Mouse (Mus musculus) limb, embryonic 14.5 days (tissue): ENCODE results near the gene Traf4. TPM values are rescaled to one million over a fixed set of nuclear protein-coding genes. Genes with fewer than 3 reads are reported as not detected.

Experiments used
- ATAC-seq: fragments of 200-750 bp; cut with Nextera tagmentation; 2 replicates; pipeline ENCODE4 v1.8.0; 2017; ENCODE audit warnings: low read depth, moderate number of reproducible peaks, moderate TSS enrichment; ENCODE audit not compliant: low FRiP score
- DNase-seq: peaks from one replicate; pipeline ENCODE4 v3.0.0-alpha.2; 2015; ENCODE audit warnings: low spot score
- H3K27ac ChIP-seq: fragments of 300-500 bp; sonication (generic); replicated peaks from 2 replicates; pipeline ENCODE4 v1.5.1; 2014; ENCODE audit warnings: low read depth, mild to moderate bottlenecking, low read length, moderate library complexity, mixed read lengths
- H3K27me3 ChIP-seq: fragments of 300-500 bp; sonication (generic); 2 replicates; pipeline ENCODE4 v1.6.1; 2014; ENCODE audit warnings: low read length, mixed read lengths; ENCODE audit not compliant: control insufficient read depth, insufficient read depth
- H3K36me3 ChIP-seq: fragments of 300-500 bp; sonication (generic); 2 replicates; pipeline ENCODE4 v1.6.1; 2014; ENCODE audit warnings: mild to moderate bottlenecking, low read length, moderate library complexity, mixed read lengths; ENCODE audit not compliant: control insufficient read depth, insufficient read depth
- H3K4me1 ChIP-seq: fragments of 300-500 bp; sonication (generic); 2 replicates; pipeline ENCODE4 v1.6.1; 2014; ENCODE audit warnings: antibody characterized with exemption, low read length, mixed read lengths; ENCODE audit not compliant: control insufficient read depth, insufficient read depth
- H3K4me2 ChIP-seq: fragments of 300-500 bp; sonication (generic); replicated peaks from 2 replicates; pipeline ENCODE4 v1.6.1; 2014; ENCODE audit warnings: low read depth, mild to moderate bottlenecking, low read length, moderate library complexity; ENCODE audit not compliant: severe bottlenecking
- H3K4me3 ChIP-seq: fragments of 300-500 bp; sonication (generic); replicated peaks from 2 replicates; pipeline ENCODE4 v1.5.1; 2014; ENCODE audit warnings: low read length
- H3K9ac ChIP-seq: fragments of 300-500 bp; sonication (generic); 2 replicates; pipeline ENCODE4 v1.6.1; 2014; ENCODE audit warnings: mild to moderate bottlenecking, low read depth, low read length, moderate library complexity; ENCODE audit not compliant: severe bottlenecking
- H3K9me3 ChIP-seq: fragments of 300-500 bp; sonication (generic); 2 replicates; pipeline ENCODE4 v1.6.1; 2016; ENCODE audit warnings: low read length; ENCODE audit not compliant: control insufficient read depth
- POLR2A ChIP-seq: fragments of 200-500 bp; IDR thresholded peaks from 2 replicates; pipeline ENCODE4 v1.8.0; 2012; ENCODE audit warnings: inconsistent platforms, mild to moderate bottlenecking, moderate library complexity, borderline replicate concordance; ENCODE audit not compliant: insufficient read depth, insufficient read length; ENCODE audit errors: extremely low read depth
- WGBS: fragments of 180-500 bp; shearing (Covaris S2); extraction: QIAGEN DNeasy Blood & Tissue Kit; methylation state at CpG from one replicate; pipeline ENCODE4 v1.1.7; 2014; 5-methylcytosine and 5-hydroxymethylcytosine counted together
- polyA plus RNA-seq, 2 experiments: library from polyadenylated mRNA; depleted of rRNA in 1 of 2; stranded (reverse) in 1 of 2; unstranded in 1 of 2; fragments of >200 nt; fragmentation: Nextera tagmentation in 1 of 2; extraction: Ambion mirVana in 1 of 2; gene quantifications; 2 replicates each; pipeline versions ENCODE4 v1.2.1 to v1.2.3; 2012 to 2014

The Traf4 gene
- polyA plus RNA-seq, 2 experiments: 59.0 to 159 TPM

- ATAC-seq: no peak
- H3K4me1 ChIP-seq: no peaks in the 10 kb centered on the region
- TF ChIP-seq POLR2A: no peak
Measured at GRCm38 (mm10) chr11:78207190-78207589, 41.8 kb upstream of the Traf4 start.

DNA sequence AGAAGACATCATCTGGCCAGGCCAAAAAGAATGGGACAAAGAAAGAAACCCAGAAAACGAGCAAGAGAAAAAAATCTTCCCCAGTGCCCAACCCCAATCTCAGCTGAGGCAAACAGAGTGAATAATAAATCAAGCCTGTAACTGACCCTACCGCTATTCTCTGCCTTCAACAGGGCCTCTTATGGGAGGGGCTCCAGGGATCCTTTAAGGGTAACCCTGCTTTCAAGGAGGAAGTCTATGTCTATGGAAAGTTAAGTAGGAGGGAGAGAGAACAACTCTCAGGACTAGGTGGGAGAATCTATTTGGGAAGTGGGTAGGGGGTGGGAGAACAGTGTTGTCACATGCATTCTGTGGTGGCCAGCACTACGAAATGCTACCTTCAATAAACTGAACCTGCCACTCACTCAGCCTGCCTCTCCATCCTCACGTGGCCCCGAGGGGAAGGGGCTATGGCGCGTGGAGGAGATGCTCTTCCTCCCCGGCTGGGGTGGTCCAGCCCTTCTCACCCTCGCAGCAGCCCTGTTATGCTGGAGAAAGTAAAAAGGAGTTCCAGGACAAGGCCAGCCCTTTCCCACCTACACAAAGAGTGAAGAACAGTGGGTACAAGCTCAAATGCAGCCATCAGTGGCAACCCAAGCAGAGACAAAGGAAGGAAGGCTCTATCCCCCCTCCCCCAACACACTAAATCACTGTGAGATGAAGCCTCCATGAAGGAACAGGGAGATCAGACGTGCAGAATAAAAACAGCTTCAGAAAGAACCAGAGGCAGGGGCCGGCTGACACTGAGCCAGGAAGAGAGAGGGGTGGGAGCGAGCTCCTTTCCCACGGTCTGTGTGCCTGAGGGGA, 40.2 kb upstream of the Traf4 start:
- Histone ChIP-seq H3K27me3 (no peaks in the 10 kb centered on the region), H3K36me3 (peaks cover 67% of the 10 kb centered on the region), H3K4me1 (no peaks in the 10 kb centered on the region), H3K9me3 (no peaks in the 10 kb centered on the region), H3K9ac (no peak overlapping the region), H3K27ac (no peak overlapping the region), H3K4me2 (no peak overlapping the region), H3K4me3 (no peak overlapping the region)
- no peak for ATAC-seq
- DNase-seq: no peak
- WGBS: 66% methylated on average over 13 of the region's 13 CpGs
- TF ChIP-seq POLR2A: no peak

More at GRCm38 (mm10) chr11:78207190-78207589, 41.8 kb upstream of the Traf4 start:
- no peak for DNase-seq
- H3K27ac ChIP-seq: no peak overlapping the region
- H3K27me3 ChIP-seq: no peaks in the 10 kb centered on the region
- no peak overlapping the region for H3K4me2 ChIP-seq
- H3K9me3 ChIP-seq: no peaks in the 10 kb centered on the region
- WGBS: 93% methylated on average over 7 of the region's 7 CpGs
- H3K36me3 ChIP-seq: peaks cover 83% of the 10 kb centered on the region
- H3K4me3 ChIP-seq: no peak overlapping the region
- H3K9ac ChIP-seq: no peak overlapping the region

- ATAC-seq (no peak), DNase-seq (no peak)
- Histone ChIP-seq H3K9ac (no peak overlapping the region), H3K27ac (no peak overlapping the region), H3K4me3 (no peak overlapping the region), H3K4me1 (no peaks in the 10 kb centered on the region), H3K4me2 (no peak overlapping the region), H3K36me3 (peaks cover 54% of the 10 kb centered on the region), H3K27me3 (no peaks in the 10 kb centered on the region), H3K9me3 (no peaks in the 10 kb centered on the region)
- 84% methylated on average over 6 of the region's 6 CpGs for WGBS
- TF ChIP-seq POLR2A: no peak
Measured at GRCm38 (mm10) chr11:78204287-78204686, 38.9 kb upstream of the Traf4 start.

DNA sequence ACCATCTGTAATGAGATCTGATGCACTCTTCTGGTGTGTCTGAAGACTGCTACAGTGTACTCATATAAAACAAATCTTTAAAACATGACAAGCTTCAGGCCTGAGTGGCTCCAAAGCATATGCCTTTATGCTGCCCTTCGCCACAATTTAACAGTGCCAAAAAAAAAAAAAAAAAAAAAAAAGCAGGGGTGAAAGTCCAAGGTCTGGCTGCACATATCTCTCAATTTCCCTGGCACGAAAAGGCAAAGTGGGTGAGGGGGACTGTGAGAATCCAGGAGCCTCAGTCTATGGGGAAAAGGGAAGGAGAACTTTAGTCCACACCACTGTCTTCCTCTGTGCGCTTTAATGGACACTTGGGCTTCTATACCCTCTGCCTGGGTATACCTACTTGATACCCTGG, 37.0 kb upstream of the Traf4 start:
- ATAC-seq: no peak
- Histone ChIP-seq H3K4me2 (no peak overlapping the region), H3K4me3 (no peak overlapping the region), H3K27ac (no peak overlapping the region), H3K36me3 (peaks cover 34% of the 10 kb centered on the region), H3K9ac (no peak overlapping the region), H3K4me1 (no peaks in the 10 kb centered on the region), H3K9me3 (no peaks in the 10 kb centered on the region), H3K27me3 (no peaks in the 10 kb centered on the region)
- no peak for TF ChIP-seq POLR2A
- WGBS: 91% methylated on average over 3 of the region's 3 CpGs
- DNase-seq: no peak

- DNase-seq (no peak), ATAC-seq (no peak)
- no peak for TF ChIP-seq POLR2A
- peak overlapping the region; percentile 56 for H3K4me2 ChIP-seq
- H3K9me3 ChIP-seq: no peaks in the 10 kb centered on the region
- peaks cover 7% of the 10 kb centered on the region for H3K4me1 ChIP-seq
- H3K4me3 ChIP-seq: peak overlapping the region; percentile 47
- peaks cover 32% of the 10 kb centered on the region for H3K36me3 ChIP-seq
- H3K27me3 ChIP-seq: no peaks in the 10 kb centered on the region
- H3K27ac ChIP-seq: 0 out of 2 replicates have a peak overlapping the region, but pooled peaks have one; percentile 13
- H3K9ac ChIP-seq: peak overlapping the region; percentile 41
- WGBS: 64% methylated on average over 23 of the region's 23 CpGs
Measured at GRCm38 (mm10) chr11:78195101-78195863, 29.9 kb upstream of the Traf4 start.
